Mouse (Mus musculus): Measurements from ENCODE around the gene Npy1r. TPM values are rescaled to one million over a fixed set of nuclear protein-coding genes. Genes with fewer than 3 reads are reported as not detected.

Gene Npy1r
- polyA plus RNA-seq (2015; fragmentation: Nextera tagmentation; extraction: Ambion mirVana), result 0.94 and 1.1 TPM in 2 replicates

- peak within 1 kb of the TSS; percentile 32 for H3K4me3 ChIP-seq (ENCODE audit: low read depth, low read length)
- H3K27ac ChIP-seq (replicated peaks), result no peak within 1 kb of the TSS
- no peaks in the 10 kb centered on the region for H3K27me3 ChIP-seq (ENCODE audit: control insufficient read depth, insufficient read depth, low read length)
- ATAC-seq (ENCODE audit: low FRiP score, low TSS enrichment) (peak; percentile 56; the same call in 1 of the 2 replicates), DNase-seq (ENCODE audit: low spot score) (peak; percentile 53)
- peak within 1 kb of the TSS; percentile 53 for H3K4me2 ChIP-seq (replicated peaks; ENCODE audit: low read depth)
- WGBS, result under 1% methylated on average over 30 of the region's 30 CpGs
- H3K9ac ChIP-seq (ENCODE audit: low read length), result no peak within 1 kb of the TSS
- no peaks in the 10 kb centered on the region for H3K9me3 ChIP-seq (ENCODE audit: control insufficient read depth, low read length)
- TF ChIP-seq EP300 (optimal IDR thresholded peaks at IDR 0.05) (no peak), CTCF (IDR thresholded peaks at IDR 0.05; ENCODE audit: low read depth) (peak; percentile 81)
- no peaks in the 10 kb centered on the region for H3K4me1 ChIP-seq (replicated peaks; ENCODE audit: control insufficient read depth, insufficient read depth)
- no peaks in the 10 kb centered on the region for H3K36me3 ChIP-seq (ENCODE audit: control insufficient read depth, insufficient read depth, low read length)
Measured at GRCm38 (mm10) chr8:66696970-66697843, at the start of gene Npy1r. Gene Npy1r, plus strand, starts transcription at chr8:66697192.

- Histone ChIP-seq H3K9me3 (ENCODE audit: control insufficient read depth, low read length) (no peaks in the 10 kb centered on the region), H3K27ac (replicated peaks) (no peak overlapping the region), H3K4me2 (replicated peaks; ENCODE audit: low read depth) (no peak overlapping the region), H3K27me3 (ENCODE audit: control insufficient read depth, insufficient read depth, low read length) (no peaks in the 10 kb centered on the region), H3K4me1 (replicated peaks; ENCODE audit: control insufficient read depth, insufficient read depth) (no peaks in the 10 kb centered on the region), H3K36me3 (ENCODE audit: control insufficient read depth, insufficient read depth, low read length) (no peaks in the 10 kb centered on the region), H3K9ac (ENCODE audit: low read length) (no peak overlapping the region), H3K4me3 (ENCODE audit: low read depth, low read length) (no peak overlapping the region)
- ATAC-seq (ENCODE audit: low FRiP score, low TSS enrichment) (peak; percentile 83; the same call in 1 of the 2 replicates), DNase-seq (ENCODE audit: low spot score) (no peak)
- TF ChIP-seq CTCF (IDR thresholded peaks at IDR 0.05; ENCODE audit: low read depth) (no peak), EP300 (optimal IDR thresholded peaks at IDR 0.05) (no peak)
- 59% methylated on average over 2 of the region's 2 CpGs for WGBS
Measured at GRCm38 (mm10) chr8:66681261-66681660, 15.7 kb upstream of the Npy1r start.

GRCm38 (mm10) chr8:66687511-66688329 lies 9.3 kb upstream of the Npy1r start, which contains the start of gene Npy5r:
Gene Npy5r, minus strand, starts transcription at chr8:66688128.
- WGBS, result 2% methylated on average over 43 of the region's 43 CpGs
- ATAC-seq (ENCODE audit: low FRiP score, low TSS enrichment) (no peak), DNase-seq (ENCODE audit: low spot score) (peak; percentile 22)
- Histone ChIP-seq H3K9me3 (ENCODE audit: control insufficient read depth, low read length) (no peaks in the 10 kb centered on the region), H3K4me1 (replicated peaks; ENCODE audit: control insufficient read depth, insufficient read depth) (no peaks in the 10 kb centered on the region), H3K27ac (replicated peaks) (no peak within 1 kb of the TSS), H3K4me2 (replicated peaks; ENCODE audit: low read depth) (peak within 1 kb of the TSS; percentile 59), H3K4me3 (ENCODE audit: low read depth, low read length) (peak within 1 kb of the TSS; percentile 30), H3K36me3 (ENCODE audit: control insufficient read depth, insufficient read depth, low read length) (no peaks in the 10 kb centered on the region), H3K27me3 (ENCODE audit: control insufficient read depth, insufficient read depth, low read length) (no peaks in the 10 kb centered on the region), H3K9ac (ENCODE audit: low read length) (no peak within 1 kb of the TSS)
- TF ChIP-seq CTCF (IDR thresholded peaks at IDR 0.05; ENCODE audit: low read depth) (no peak), EP300 (optimal IDR thresholded peaks at IDR 0.05) (no peak)

GRCm38 (mm10) chr8:66688395-66688794 lies 8.6 kb upstream of the Npy1r start:
- Histone ChIP-seq H3K4me1 (replicated peaks; ENCODE audit: control insufficient read depth, insufficient read depth) (no peaks in the 10 kb centered on the region), H3K9me3 (ENCODE audit: control insufficient read depth, low read length) (no peaks in the 10 kb centered on the region), H3K9ac (ENCODE audit: low read length) (no peak overlapping the region), H3K36me3 (ENCODE audit: control insufficient read depth, insufficient read depth, low read length) (no peaks in the 10 kb centered on the region), H3K4me2 (replicated peaks; ENCODE audit: low read depth) (no peak overlapping the region), H3K4me3 (ENCODE audit: low read depth, low read length) (no peak overlapping the region), H3K27me3 (ENCODE audit: control insufficient read depth, insufficient read depth, low read length) (no peaks in the 10 kb centered on the region), H3K27ac (replicated peaks) (no peak overlapping the region)
- ATAC-seq (ENCODE audit: low FRiP score, low TSS enrichment), result no peak
- 47% methylated on average over 6 of the region's 6 CpGs for WGBS
- no peak for DNase-seq (ENCODE audit: low spot score)
- TF ChIP-seq EP300 (optimal IDR thresholded peaks at IDR 0.05) (no peak), CTCF (IDR thresholded peaks at IDR 0.05; ENCODE audit: low read depth) (no peak)

- WGBS, result 50% methylated on average over 4 of the region's 4 CpGs
- ATAC-seq (ENCODE audit: low FRiP score, low TSS enrichment), result no peak
Measured at GRCm38 (mm10) chr8:66688799-66689198, 8.2 kb upstream of the Npy1r start.

More at GRCm38 (mm10) chr8:66688799-66689198, 8.2 kb upstream of the Npy1r start:
- Histone ChIP-seq H3K9me3 (ENCODE audit: control insufficient read depth, low read length) (no peaks in the 10 kb centered on the region), H3K9ac (ENCODE audit: low read length) (no peak overlapping the region), H3K4me1 (replicated peaks; ENCODE audit: control insufficient read depth, insufficient read depth) (no peaks in the 10 kb centered on the region), H3K27ac (replicated peaks) (no peak overlapping the region), H3K36me3 (ENCODE audit: control insufficient read depth, insufficient read depth, low read length) (no peaks in the 10 kb centered on the region), H3K4me2 (replicated peaks; ENCODE audit: low read depth) (no peak overlapping the region), H3K27me3 (ENCODE audit: control insufficient read depth, insufficient read depth, low read length) (no peaks in the 10 kb centered on the region), H3K4me3 (ENCODE audit: low read depth, low read length) (no peak overlapping the region)
- no peak for TF ChIP-seq EP300 (optimal IDR thresholded peaks at IDR 0.05)
- TF ChIP-seq CTCF (IDR thresholded peaks at IDR 0.05; ENCODE audit: low read depth), result no peak
- no peak for DNase-seq (ENCODE audit: low spot score)
